Mouse (Mus musculus): ENCODE measurements at regions not wholly inside any gene's neighbourhood (a gene's known extent, or its start where the extent isn't known, plus 50 kb on each side); places are given as distances from the start of the nearest gene placed in this dataset.

GRCm38 (mm10) chr16:62681880-62682279 is 104.7 kb downstream of the Nsun3 start:
- no peak for DNase-seq

DNA sequence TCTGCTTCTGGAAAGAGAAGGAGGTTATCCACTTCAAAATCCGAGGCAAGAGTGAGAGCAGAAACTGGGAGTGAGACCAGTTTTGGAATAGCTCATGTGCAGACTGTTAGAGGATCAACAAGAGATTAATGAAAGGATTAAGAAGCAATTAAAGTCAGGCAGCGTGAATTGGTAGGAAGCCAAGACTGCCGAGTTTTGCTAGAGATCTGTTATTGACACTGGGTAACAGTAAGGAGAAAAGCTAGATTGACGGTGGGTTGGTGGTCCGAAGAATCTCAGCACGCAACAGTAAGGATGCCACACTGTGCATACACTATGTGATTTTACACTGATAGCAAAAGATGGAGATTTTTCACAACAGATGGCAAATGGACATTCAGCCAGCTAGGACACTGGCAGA is 109.8 kb downstream of the Nsun3 start:
- DNase-seq: no peak

DNA sequence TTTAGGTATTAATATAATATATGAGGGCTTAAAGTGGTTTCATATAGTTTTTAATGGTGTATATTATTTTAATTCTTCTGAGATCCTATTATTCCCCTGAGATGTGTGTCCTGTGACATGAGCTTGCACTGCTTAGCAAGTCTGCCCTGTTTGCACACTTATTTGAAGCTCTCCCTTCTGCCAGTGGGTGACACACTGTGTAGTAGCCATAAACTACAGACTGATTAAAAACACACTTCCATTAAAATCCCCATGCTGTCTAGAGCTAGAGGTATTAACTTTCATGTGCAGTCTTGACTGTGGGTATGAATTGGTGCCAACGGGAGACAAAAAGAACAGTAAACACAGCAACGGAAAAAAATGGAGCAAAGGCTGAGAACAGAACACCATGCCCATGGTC is 129.2 kb downstream of the Nsun3 start:
- DNase-seq: no peak

DNA sequence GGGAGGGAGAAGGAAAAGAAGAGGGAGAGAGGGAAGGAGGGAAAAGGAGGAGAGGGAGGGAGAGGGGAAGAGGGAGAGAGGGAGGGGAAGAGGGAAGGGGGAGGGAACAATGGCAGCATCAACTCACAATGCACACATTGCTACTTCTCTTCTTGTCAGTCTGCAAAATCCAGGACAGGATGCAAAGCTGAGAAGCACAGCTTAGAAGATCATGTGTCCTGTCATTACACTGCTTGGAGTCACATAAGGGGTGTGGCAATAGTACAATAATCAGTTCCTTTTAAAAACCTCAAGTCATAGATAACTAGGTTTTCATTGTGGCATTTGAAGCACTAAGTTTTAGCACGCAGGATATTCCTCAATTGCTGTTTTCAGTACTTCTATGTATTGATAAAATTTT is 132.2 kb downstream of the Nsun3 start:
- no peak for DNase-seq

DNA sequence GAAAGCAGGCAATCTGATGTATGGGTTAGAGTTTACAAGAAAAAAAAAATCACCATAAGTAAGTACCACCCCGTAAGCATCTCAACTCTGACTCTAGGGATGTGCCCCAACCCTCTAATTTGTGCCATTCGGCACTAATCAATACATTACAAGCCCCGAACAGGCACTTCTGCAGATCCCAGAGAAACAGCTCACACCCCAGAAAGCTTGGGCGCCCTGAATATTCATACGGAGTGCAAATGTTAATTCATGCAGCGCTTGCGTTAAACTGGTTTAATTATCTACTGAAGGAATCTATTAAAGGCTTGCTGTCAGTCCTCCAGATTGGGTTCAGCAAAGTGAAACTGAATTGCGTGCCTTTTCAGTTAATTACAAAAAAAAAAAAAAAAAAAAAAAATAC is 132.8 kb downstream of the Nsun3 start:
- DNase-seq: no peak

DNA sequence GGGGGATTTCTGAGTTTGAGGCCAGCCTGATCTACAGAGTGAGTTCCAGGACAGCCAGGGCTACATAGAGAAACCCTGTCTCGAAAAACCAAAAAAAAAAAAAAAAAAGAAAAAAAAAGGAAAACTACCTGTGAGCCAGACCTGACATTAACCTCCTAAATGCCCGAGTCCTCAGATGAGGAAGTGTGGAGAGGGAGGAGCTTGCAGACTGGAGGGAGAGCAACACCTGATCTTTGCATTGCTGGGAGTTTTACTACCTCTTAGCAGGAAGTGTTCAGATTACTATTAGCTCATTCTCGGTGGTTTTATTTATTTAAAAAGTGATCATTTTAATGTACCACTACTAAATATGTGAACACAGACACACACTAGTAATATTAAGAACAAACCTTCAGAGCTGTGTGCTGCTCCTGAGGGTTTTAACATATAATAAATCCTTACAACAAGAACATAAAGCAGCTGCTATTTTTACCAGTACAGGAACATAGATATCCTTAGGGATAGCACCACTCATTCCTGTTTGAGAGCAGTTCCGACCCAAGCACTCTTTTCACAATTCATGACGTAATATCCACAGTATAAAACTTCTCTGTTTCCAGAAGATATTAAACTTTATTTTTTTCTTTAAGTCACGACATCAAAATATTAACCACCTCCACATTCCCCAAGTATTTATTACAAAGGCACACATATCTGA is 133.7 kb downstream of the Nsun3 start:
- DNase-seq: no peak

DNA sequence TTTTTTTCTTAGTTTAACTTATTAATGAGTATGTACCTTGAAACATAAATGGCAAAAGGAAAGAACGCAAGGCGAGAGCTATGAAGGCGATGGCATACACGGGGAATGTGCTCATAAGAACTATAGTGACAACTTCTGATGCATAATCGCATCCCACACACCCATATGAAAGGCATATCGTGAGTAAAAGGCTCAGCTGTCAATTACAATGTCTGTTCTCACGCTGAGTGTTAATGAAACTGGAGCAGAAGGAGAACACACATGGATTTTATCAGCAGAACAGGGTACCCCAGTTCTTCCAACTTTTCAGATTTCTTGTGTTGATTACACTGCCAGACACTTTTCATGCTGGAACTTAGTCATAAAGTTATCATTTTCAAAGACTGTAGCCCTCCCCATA is 135.8 kb downstream of the Nsun3 start:
- DNase-seq: no peak

- DNase-seq: no peak
Observed at GRCm38 (mm10) chr16:62648326-62648725, 138.3 kb downstream of the Nsun3 start.

DNA sequence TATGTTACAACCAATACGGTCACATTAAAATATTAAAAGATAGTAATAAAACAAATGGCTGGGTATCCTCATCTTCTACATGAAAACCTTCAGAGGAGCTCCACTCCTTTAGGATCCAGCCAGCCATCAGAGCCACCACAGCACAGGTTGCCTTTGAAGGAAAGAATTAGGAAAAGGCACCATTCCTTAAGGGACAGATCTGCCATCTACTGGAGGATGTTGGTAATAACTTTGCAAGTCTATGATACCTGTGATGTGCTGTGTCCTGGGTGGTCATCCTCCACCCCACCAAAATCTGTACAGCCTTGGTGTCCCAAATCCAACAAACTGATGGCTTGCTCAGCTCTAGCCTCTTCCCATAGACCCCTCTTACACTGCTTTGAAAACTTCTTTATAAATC is 140.5 kb downstream of the Nsun3 start:
- DNase-seq: no peak

GRCm38 (mm10) chr16:62642859-62643403 is 143.7 kb downstream of the Nsun3 start:
- DNase-seq: no peak

DNA sequence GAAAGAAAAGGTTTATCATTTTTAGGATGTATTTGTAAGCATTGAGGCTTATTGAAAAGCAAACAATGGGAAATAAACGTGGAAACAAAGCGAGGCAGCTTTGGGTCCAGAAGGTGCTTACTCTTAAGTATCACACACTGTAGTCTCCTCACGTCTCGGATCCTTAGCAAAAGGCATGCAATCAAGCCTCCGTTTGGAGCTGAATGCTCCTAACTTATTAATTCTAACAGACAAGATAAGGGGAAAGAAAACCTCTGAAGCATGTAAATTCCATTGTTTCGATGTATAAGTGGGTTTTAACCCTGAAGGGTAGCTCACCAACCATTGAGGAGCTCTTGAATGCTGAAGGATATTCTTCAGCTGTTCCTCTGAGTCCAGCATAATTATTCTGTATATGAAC is 162.7 kb downstream of the Nsun3 start:
- no peak for DNase-seq

GRCm38 (mm10) chr16:62610873-62611272 is 175.7 kb downstream of the Nsun3 start:
- no peak for DNase-seq

DNA sequence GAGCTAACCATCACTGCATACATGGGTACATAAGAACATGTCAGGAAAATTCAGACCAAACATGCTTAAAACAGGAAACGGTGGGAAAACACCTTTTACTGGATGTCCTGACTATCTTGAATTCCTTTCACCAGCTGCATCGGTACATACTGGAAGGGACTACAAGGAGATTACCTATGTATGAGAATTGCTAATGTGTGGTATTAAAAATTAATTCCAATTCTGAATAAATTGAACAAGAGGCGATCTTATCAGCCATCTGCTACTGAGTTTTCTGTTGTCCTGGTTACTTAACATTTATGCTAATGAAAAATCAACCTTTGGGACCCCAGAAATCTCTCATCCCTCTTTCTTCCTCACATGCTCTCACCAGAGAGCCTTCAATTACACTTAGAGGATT is 178.0 kb downstream of the Nsun3 start:
- DNase-seq: no peak

DNA sequence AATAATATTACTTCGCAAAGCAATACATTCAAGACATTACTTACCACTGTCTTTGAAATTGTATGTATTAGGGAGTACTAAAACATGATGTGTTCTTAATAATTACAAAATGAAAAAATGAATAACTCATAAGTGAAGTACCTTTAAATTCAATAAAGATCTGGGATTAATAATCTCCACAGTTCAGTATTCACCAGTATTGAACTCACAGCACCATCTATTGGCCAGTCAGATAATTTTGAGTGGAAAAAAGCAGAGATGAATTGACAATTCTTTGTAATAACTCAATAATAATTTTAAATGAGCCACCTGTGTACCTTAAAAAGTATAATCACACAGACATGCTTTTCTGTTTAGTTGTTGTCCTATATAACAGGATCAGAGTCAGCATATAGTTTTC is 180.7 kb downstream of the Nsun3 start:
- no peak for DNase-seq

- peak; percentile 28 for DNase-seq
Observed at GRCm38 (mm10) chr16:62562051-62562450, 224.6 kb downstream of the Nsun3 start.

GRCm38 (mm10) chr16:62543156-62543555 is 243.5 kb downstream of the Nsun3 start:
- DNase-seq: no peak

- DNase-seq: no peak
Observed at GRCm38 (mm10) chr16:62537730-62538479, 248.7 kb downstream of the Nsun3 start.

GRCm38 (mm10) chr16:62509321-62509720 is 277.3 kb downstream of the Nsun3 start:
- DNase-seq: peak; percentile 10

DNA sequence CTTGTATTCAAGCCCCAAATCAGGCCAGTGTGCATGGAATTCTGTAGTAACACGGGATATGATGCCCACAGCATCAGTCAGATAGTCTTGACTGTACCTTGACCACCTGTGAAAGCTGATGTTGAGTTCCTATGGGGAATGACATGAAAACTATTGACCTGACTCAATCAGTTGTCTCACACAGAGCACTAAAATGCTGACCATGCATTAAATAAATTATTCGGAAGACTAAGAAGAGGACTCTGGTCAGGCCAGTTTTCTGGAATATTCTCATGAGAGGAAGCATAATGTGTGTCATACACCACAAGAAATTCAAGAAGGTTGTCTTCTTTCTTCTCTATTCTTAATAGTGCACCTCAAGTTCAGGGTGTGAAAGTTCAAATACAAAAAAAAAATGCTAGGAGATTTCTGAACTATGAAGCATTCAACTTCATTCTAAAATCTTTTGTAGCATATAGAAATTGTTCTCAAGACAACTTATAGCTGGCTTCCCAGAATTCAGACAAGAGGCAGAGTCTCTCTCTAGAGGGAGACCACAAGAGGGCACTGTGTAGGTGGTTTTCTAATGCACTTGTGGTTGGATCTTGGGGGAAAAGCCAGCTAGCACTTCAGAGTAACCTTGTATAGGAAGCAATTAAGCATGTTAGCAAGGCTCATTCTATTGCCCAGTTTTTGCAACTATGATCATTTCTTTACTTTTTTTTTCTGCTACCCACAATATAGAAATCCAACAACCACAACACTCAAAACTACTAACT is 279.7 kb downstream of the Nsun3 start:
- DNase-seq: peak; percentile 11

- DNase-seq: no peak
Observed at GRCm38 (mm10) chr16:62500870-62501269, 285.7 kb downstream of the Nsun3 start.

DNA sequence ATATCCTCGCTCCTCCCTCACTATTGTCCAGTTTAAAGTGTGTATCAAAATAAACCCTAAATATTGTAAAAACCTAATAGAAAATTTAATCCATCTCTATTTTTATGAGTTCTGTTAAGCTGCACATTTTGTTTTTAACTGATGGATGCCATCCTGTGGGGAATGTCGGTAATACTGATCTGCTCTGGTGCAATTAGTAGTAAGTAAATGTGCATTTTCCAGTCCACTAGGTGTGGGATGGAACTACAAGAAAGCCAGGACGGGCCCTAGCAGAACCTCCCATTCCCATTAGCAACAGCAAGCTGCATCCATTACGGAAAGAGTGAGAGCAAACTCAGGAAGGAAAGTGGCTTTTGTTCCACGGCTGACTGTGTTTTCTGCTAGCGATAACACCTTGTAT is 286.3 kb downstream of the Nsun3 start:
- no peak for DNase-seq

DNA sequence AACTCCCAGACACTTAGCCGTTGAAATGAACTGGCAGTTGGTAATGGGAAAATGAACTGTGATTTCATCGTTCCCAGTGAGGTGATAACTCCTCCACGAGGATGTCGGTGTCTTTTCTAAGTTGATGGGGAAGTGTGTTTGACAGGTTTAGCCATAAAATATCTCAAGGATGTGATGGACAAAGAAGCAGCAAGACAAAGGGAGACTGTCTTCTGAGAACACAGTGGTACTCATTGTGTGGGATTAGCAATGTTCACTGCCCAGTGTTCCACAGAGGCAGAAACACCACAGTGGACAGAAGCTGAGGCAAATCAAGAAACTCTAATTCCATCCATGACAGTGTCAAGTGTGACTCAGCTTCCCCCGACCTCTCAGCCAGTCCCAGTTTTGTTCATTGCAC is 287.9 kb downstream of the Nsun3 start:
- no peak for DNase-seq

DNA sequence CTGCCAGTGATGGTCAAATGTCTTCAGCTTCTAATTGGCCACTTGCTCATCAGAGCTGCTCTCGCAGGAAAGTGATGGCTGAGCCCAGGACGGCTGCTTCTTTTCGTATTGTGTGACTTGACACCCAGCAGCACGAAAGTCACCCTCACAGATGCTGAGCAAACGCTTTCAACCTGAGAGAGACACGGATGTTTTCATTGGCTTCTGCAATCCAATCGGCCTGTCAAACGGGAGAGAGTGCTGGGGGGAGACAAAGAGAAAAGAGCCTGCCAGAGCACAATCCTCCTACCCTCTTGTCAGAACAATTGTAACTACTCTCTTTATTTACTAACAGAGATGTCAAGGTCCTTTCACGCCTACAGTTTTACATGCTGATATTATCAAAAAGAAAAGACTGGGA is 289.9 kb downstream of the Nsun3 start:
- no peak for DNase-seq
